Mouse (Mus musculus): ENCODE results near the gene Ippk.

GRCm38 (mm10) chr13:49407795-49408194 lies 13.3 kb upstream of the Ippk start:
- TF ChIP-seq POLR2A (IDR thresholded peaks at IDR 0.05; ENCODE audit: extremely low read depth, insufficient read depth, low read length) (no peak), CTCF (IDR thresholded peaks at IDR 0.05; ENCODE audit: low read depth, low read length) (no peak)

All from liver, adult 2 months (tissue).